Mouse (Mus musculus): ENCODE measurements around the gene Spint2. TPM values are rescaled to one million over a fixed set of nuclear protein-coding genes. Genes with fewer than 3 reads are reported as not detected.

Spint2 gene
- polyA plus RNA-seq, 1 experiment from 2014 or later, result 116 TPM

GRCm38 (mm10) chr7:29288942-29289638, 7.4 kb upstream of the Spint2 start, which contains the start of gene Ppp1r14a:
Gene Ppp1r14a (plus strand): TSS chr7:29289308.
- Histone ChIP-seq H3K4me2 (ENCODE audit: low read depth, low read length) (peak within 1 kb of the TSS; percentile 95), H3K4me1 (ENCODE audit: control insufficient read depth, insufficient read depth, low read length) (peaks cover 16% of the 10 kb centered on the region; the same call in 1 of the 2 replicates), H3K9ac (ENCODE audit: low read depth, low read length) (peak within 1 kb of the TSS; percentile 60), H3K9me3 (ENCODE audit: control insufficient read depth, low read length) (no peaks in the 10 kb centered on the region), H3K36me3 (ENCODE audit: control insufficient read depth, insufficient read depth, low read length) (no peaks in the 10 kb centered on the region), H3K27ac (replicated peaks; ENCODE audit: low read depth, low read length) (0 out of 2 replicates have a peak within 1 kb of the TSS, but pooled peaks have one; percentile 6), H3K4me3 (ENCODE audit: low read depth, low read length) (peak within 1 kb of the TSS; percentile 56), H3K27me3 (replicated peaks; ENCODE audit: control insufficient read depth, insufficient read depth, low read length) (no peaks in the 10 kb centered on the region)
- DNase-seq (ENCODE audit: low spot score) (peak; percentile 67), ATAC-seq (ENCODE audit: low read depth) (peak; percentile 58)
- under 1% methylated on average over 53 of the region's 59 CpGs for WGBS

GRCm38 (mm10) chr7:29288079-29288478, 6.4 kb upstream of the Spint2 start:
- Histone ChIP-seq H3K27me3 (replicated peaks; ENCODE audit: control insufficient read depth, insufficient read depth, low read length) (no peaks in the 10 kb centered on the region), H3K9me3 (ENCODE audit: control insufficient read depth, low read length) (no peaks in the 10 kb centered on the region), H3K27ac (replicated peaks; ENCODE audit: low read depth, low read length) (no peak overlapping the region), H3K9ac (ENCODE audit: low read depth, low read length) (no peak overlapping the region), H3K4me3 (ENCODE audit: low read depth, low read length) (no peak overlapping the region), H3K4me1 (ENCODE audit: control insufficient read depth, insufficient read depth, low read length) (peaks cover 13% of the 10 kb centered on the region; the same call in 1 of the 2 replicates), H3K4me2 (ENCODE audit: low read depth, low read length) (no peak overlapping the region), H3K36me3 (ENCODE audit: control insufficient read depth, insufficient read depth, low read length) (no peaks in the 10 kb centered on the region)
- 92% methylated on average over 2 of the region's 2 CpGs for whole genome bisulfite sequencing
- ATAC-seq (ENCODE audit: low read depth) (peak; percentile 14; the same call in 1 of the 2 replicates), DNase-seq (ENCODE audit: low spot score) (no peak)

GRCm38 (mm10) chr7:29287481-29287880, 5.8 kb upstream of the Spint2 start:
- ATAC-seq (ENCODE audit: low read depth), result no peak

GRCm38 (mm10) chr7:29284523-29284922, 2.8 kb upstream of the Spint2 start:
- H3K4me3 ChIP-seq (ENCODE audit: low read depth, low read length), result no peak overlapping the region
- 91% methylated on average over 6 of the region's 6 CpGs for WGBS
- no peaks in the 10 kb centered on the region for H3K36me3 ChIP-seq (ENCODE audit: control insufficient read depth, insufficient read depth, low read length)
- no peak overlapping the region for H3K9ac ChIP-seq (ENCODE audit: low read depth, low read length)
- H3K4me2 ChIP-seq (ENCODE audit: low read depth, low read length), result no peak overlapping the region
- DNase-seq (ENCODE audit: low spot score) (no peak), ATAC-seq (ENCODE audit: low read depth) (no peak)
- H3K27ac ChIP-seq (replicated peaks; ENCODE audit: low read depth, low read length), result no peak overlapping the region
- H3K27me3 ChIP-seq (replicated peaks; ENCODE audit: control insufficient read depth, insufficient read depth, low read length), result peaks cover 26% of the 10 kb centered on the region
- H3K9me3 ChIP-seq (ENCODE audit: control insufficient read depth, low read length), result no peaks in the 10 kb centered on the region
- peaks cover 6% of the 10 kb centered on the region; the same call in 1 of the 2 replicates for H3K4me1 ChIP-seq (ENCODE audit: control insufficient read depth, insufficient read depth, low read length)

More at GRCm38 (mm10) chr7:29287481-29287880, 5.8 kb upstream of the Spint2 start:
- 85% methylated on average over 7 of the region's 7 CpGs for WGBS
- no peak for DNase-seq (ENCODE audit: low spot score)
- no peaks in the 10 kb centered on the region for H3K36me3 ChIP-seq (ENCODE audit: control insufficient read depth, insufficient read depth, low read length)
- no peak overlapping the region for H3K4me3 ChIP-seq (ENCODE audit: low read depth, low read length)
- H3K27ac ChIP-seq (replicated peaks; ENCODE audit: low read depth, low read length), result no peak overlapping the region
- no peak overlapping the region for H3K4me2 ChIP-seq (ENCODE audit: low read depth, low read length)
- H3K27me3 ChIP-seq (replicated peaks; ENCODE audit: control insufficient read depth, insufficient read depth, low read length), result peaks cover 4% of the 10 kb centered on the region
- no peaks in the 10 kb centered on the region for H3K9me3 ChIP-seq (ENCODE audit: control insufficient read depth, low read length)
- H3K4me1 ChIP-seq (ENCODE audit: control insufficient read depth, insufficient read depth, low read length), result peaks cover 9% of the 10 kb centered on the region; the same call in 1 of the 2 replicates
- H3K9ac ChIP-seq (ENCODE audit: low read depth, low read length), result no peak overlapping the region

- ATAC-seq (ENCODE audit: low read depth) (no peak), DNase-seq (ENCODE audit: low spot score) (no peak)
- H3K27me3 ChIP-seq (replicated peaks; ENCODE audit: control insufficient read depth, insufficient read depth, low read length), result peaks cover 26% of the 10 kb centered on the region
- H3K9ac ChIP-seq (ENCODE audit: low read depth, low read length), result no peak overlapping the region
- H3K36me3 ChIP-seq (ENCODE audit: control insufficient read depth, insufficient read depth, low read length), result no peaks in the 10 kb centered on the region
- no peak overlapping the region for H3K4me2 ChIP-seq (ENCODE audit: low read depth, low read length)
- 80% methylated on average over 4 of the region's 4 CpGs for WGBS
- H3K27ac ChIP-seq (replicated peaks; ENCODE audit: low read depth, low read length), result no peak overlapping the region
- H3K4me3 ChIP-seq (ENCODE audit: low read depth, low read length), result no peak overlapping the region
- H3K4me1 ChIP-seq (ENCODE audit: control insufficient read depth, insufficient read depth, low read length), result peaks cover 6% of the 10 kb centered on the region; the same call in 1 of the 2 replicates
- H3K9me3 ChIP-seq (ENCODE audit: control insufficient read depth, low read length), result no peaks in the 10 kb centered on the region
These were observed 2.2 kb upstream of the Spint2 start for GRCm38 (mm10) chr7:29283876-29284275.

GRCm38 (mm10) chr7:29282074-29282554, 402 bp upstream of the Spint2 start:
- DNase-seq (ENCODE audit: low spot score) (no peak), ATAC-seq (ENCODE audit: low read depth) (peak; percentile 35; the same call in 1 of the 2 replicates)
- no peaks in the 10 kb centered on the region for H3K9me3 ChIP-seq (ENCODE audit: control insufficient read depth, low read length)
- no peak overlapping the region for H3K27ac ChIP-seq (replicated peaks; ENCODE audit: low read depth, low read length)
- H3K4me2 ChIP-seq (ENCODE audit: low read depth, low read length), result peak overlapping the region; percentile 92
- peak overlapping the region; percentile 63 for H3K9ac ChIP-seq (ENCODE audit: low read depth, low read length)
- peaks cover 26% of the 10 kb centered on the region for H3K27me3 ChIP-seq (replicated peaks; ENCODE audit: control insufficient read depth, insufficient read depth, low read length)
- peaks cover 6% of the 10 kb centered on the region; the same call in 1 of the 2 replicates for H3K4me1 ChIP-seq (ENCODE audit: control insufficient read depth, insufficient read depth, low read length)
- H3K4me3 ChIP-seq (ENCODE audit: low read depth, low read length), result peak overlapping the region; percentile 61
- H3K36me3 ChIP-seq (ENCODE audit: control insufficient read depth, insufficient read depth, low read length), result no peaks in the 10 kb centered on the region
- 11% methylated on average over 14 of the region's 21 CpGs for whole genome bisulfite sequencing

GRCm38 (mm10) chr7:29280801-29281200, 911 bp downstream of the Spint2 start:
- H3K4me3 ChIP-seq (ENCODE audit: low read depth, low read length), result peak overlapping the region; percentile 61
- peak overlapping the region; percentile 63 for H3K9ac ChIP-seq (ENCODE audit: low read depth, low read length)
- H3K4me1 ChIP-seq (ENCODE audit: control insufficient read depth, insufficient read depth, low read length), result peaks cover 13% of the 10 kb centered on the region; the same call in 1 of the 2 replicates
- WGBS, result 17% methylated on average over 9 of the region's 13 CpGs
- ATAC-seq (ENCODE audit: low read depth) (no peak), DNase-seq (ENCODE audit: low spot score) (no peak)
- H3K9me3 ChIP-seq (ENCODE audit: control insufficient read depth, low read length), result no peaks in the 10 kb centered on the region
- H3K36me3 ChIP-seq (ENCODE audit: control insufficient read depth, insufficient read depth, low read length), result no peaks in the 10 kb centered on the region
- H3K27me3 ChIP-seq (replicated peaks; ENCODE audit: control insufficient read depth, insufficient read depth, low read length), result peaks cover 26% of the 10 kb centered on the region
- peak overlapping the region; percentile 92 for H3K4me2 ChIP-seq (ENCODE audit: low read depth, low read length)
- no peak overlapping the region for H3K27ac ChIP-seq (replicated peaks; ENCODE audit: low read depth, low read length)

- Histone ChIP-seq H3K9ac (ENCODE audit: low read depth, low read length) (no peak overlapping the region), H3K36me3 (ENCODE audit: control insufficient read depth, insufficient read depth, low read length) (no peaks in the 10 kb centered on the region), H3K27me3 (replicated peaks; ENCODE audit: control insufficient read depth, insufficient read depth, low read length) (peaks cover 26% of the 10 kb centered on the region), H3K4me3 (ENCODE audit: low read depth, low read length) (no peak overlapping the region), H3K27ac (replicated peaks; ENCODE audit: low read depth, low read length) (no peak overlapping the region), H3K4me1 (ENCODE audit: control insufficient read depth, insufficient read depth, low read length) (peaks cover 13% of the 10 kb centered on the region; the same call in 1 of the 2 replicates), H3K4me2 (ENCODE audit: low read depth, low read length) (peak overlapping the region; percentile 92), H3K9me3 (ENCODE audit: control insufficient read depth, low read length) (no peaks in the 10 kb centered on the region)
- DNase-seq (ENCODE audit: low spot score) (no peak), ATAC-seq (ENCODE audit: low read depth) (no peak)
- WGBS, result 75% methylated on average over 8 of the region's 8 CpGs
These were observed 1.8 kb downstream of the Spint2 start for GRCm38 (mm10) chr7:29279924-29280323.

Measured in embryonic facial prominence, embryonic 14.5 days (tissue).